ENCODE assay signal across 14 mouse cellular contexts in genomic region chr1:132385711-132386110, GRCm38 (mm10). TPM values are rescaled to one million over a fixed set of nuclear protein-coding genes. Genes with fewer than 3 reads are reported as not detected.
DNase-seq lines count a peak whose midpoint lies in the region; ATAC-seq and TF ChIP-seq lines count a peak whose summit lies in the region.
"Had no signal": no experiment of that assay in that cellular context is flagged by ENCODE, and none has a peak within 500 bp of the region (broad histone marks: within the 10 kb centered on the region; RNA-seq: fewer than 3 reads in every experiment).

No protein-coding gene starts in this region.

- no peak overlapping the region for H3K4me2 ChIP-seq in midbrain, embryonic 12.5 days (replicated peaks)
- H3K4me2 ChIP-seq in midbrain, postnatal 0 days (ENCODE audit: low read depth, low read length, poor library complexity, severe bottlenecking) = no peak overlapping the region
- H3K4me2 ChIP-seq in hindbrain, embryonic 16.5 days (ENCODE audit: low read length) = peak overlapping the region; percentile 30; the same call in 1 of the 2 replicates

- H3K36me3 ChIP-seq in erythroblast, embryonic 14.5 days (ENCODE audit: control insufficient read depth) = peaks cover 91% of the 10 kb centered on the region
- H3K36me3 ChIP-seq in midbrain, embryonic 12.5 days = peaks cover 7% of the 10 kb centered on the region
- no peaks in the 10 kb centered on the region for H3K36me3 ChIP-seq in midbrain, postnatal 0 days (ENCODE audit: insufficient read depth, low read length)
- H3K36me3 ChIP-seq in hindbrain, embryonic 16.5 days (ENCODE audit: control insufficient read depth, insufficient read depth, low read length) = no peaks in the 10 kb centered on the region

- no peak for TF ChIP-seq POLR2A in olfactory bulb, adult 2 months (IDR thresholded peaks at IDR 0.05; ENCODE audit: insufficient read depth, low read depth, low read length)

- H3K4me3 ChIP-seq in erythroblast, embryonic 14.5 days (replicated peaks) = peak overlapping the region; percentile 89
- no peak overlapping the region for H3K4me3 ChIP-seq in midbrain, embryonic 12.5 days
- no peak overlapping the region for H3K4me3 ChIP-seq in midbrain, postnatal 0 days (ENCODE audit: low read depth, low read length)
- no peak overlapping the region for H3K4me3 ChIP-seq in hindbrain, embryonic 16.5 days (ENCODE audit: low read length)
- H3K4me3 ChIP-seq in olfactory bulb, adult 2 months (ENCODE audit: insufficient read depth, low read depth, low read length) = no peak overlapping the region

- DNase-seq in midbrain, postnatal 0 days (ENCODE audit: low spot score) = no peak
- no peak for DNase-seq in adrenal gland, postnatal 4 days (ENCODE audit: low spot score in 2 of 2)
- DNase-seq in embryo, embryonic 10.5 days (ENCODE audit: low spot score) = no peak
- DNase-seq: gastrocnemius, postnatal 25 days; heart, postnatal 14 days; kidney, adult 8-10 months; left cerebral cortex, postnatal 4 days; lung, postnatal 14 days had no signal

- H3K9me3 ChIP-seq in erythroblast, embryonic 14.5 days (ENCODE audit: control insufficient read depth, low read length) = no peaks in the 10 kb centered on the region
- H3K9me3 ChIP-seq in midbrain, embryonic 12.5 days = no peaks in the 10 kb centered on the region
- H3K9me3 ChIP-seq in midbrain, postnatal 0 days (ENCODE audit: low read length) = no peaks in the 10 kb centered on the region
- H3K9me3 ChIP-seq in hindbrain, embryonic 16.5 days (ENCODE audit: control insufficient read depth, low read length) = no peaks in the 10 kb centered on the region

- TF ChIP-seq CTCF in midbrain, postnatal 0 days (IDR thresholded peaks at IDR 0.05) = no peak
- TF ChIP-seq CTCF in olfactory bulb, adult 2 months (IDR thresholded peaks at IDR 0.05; ENCODE audit: insufficient read depth, low read depth, low read length) = no peak

- peak overlapping the region; percentile 46; the same call in 1 of the 2 replicates for H3K27ac ChIP-seq in midbrain, embryonic 12.5 days (replicated peaks)
- H3K27ac ChIP-seq in midbrain, postnatal 0 days (ENCODE audit: low read depth, low read length) = no peak overlapping the region
- H3K27ac ChIP-seq in hindbrain, embryonic 16.5 days (ENCODE audit: low read depth, low read length) = peak overlapping the region; percentile 45
- H3K27ac ChIP-seq in olfactory bulb, adult 2 months (ENCODE audit: insufficient read depth, low read depth, low read length) = peak overlapping the region; percentile 88

- H3K27me3 ChIP-seq in erythroblast, embryonic 14.5 days (ENCODE audit: control insufficient read depth) = peaks cover 2% of the 10 kb centered on the region; the same call in 1 of the 2 replicates
- no peaks in the 10 kb centered on the region for H3K27me3 ChIP-seq in midbrain, embryonic 12.5 days
- H3K27me3 ChIP-seq in midbrain, postnatal 0 days (ENCODE audit: insufficient read depth, low read length) = no peaks in the 10 kb centered on the region
- H3K27me3 ChIP-seq in hindbrain, embryonic 16.5 days (replicated peaks; ENCODE audit: control insufficient read depth, insufficient read depth, low read length) = no peaks in the 10 kb centered on the region

- peaks cover 88% of the 10 kb centered on the region for H3K4me1 ChIP-seq in erythroblast, embryonic 14.5 days (ENCODE audit: control insufficient read depth)
- H3K4me1 ChIP-seq in midbrain, embryonic 12.5 days = peaks cover 69% of the 10 kb centered on the region
- H3K4me1 ChIP-seq in midbrain, postnatal 0 days (ENCODE audit: insufficient read depth, low read length) = peaks cover 33% of the 10 kb centered on the region
- H3K4me1 ChIP-seq in hindbrain, embryonic 16.5 days (ENCODE audit: control insufficient read depth, insufficient read depth, low read depth, low read length) = peaks cover 55% of the 10 kb centered on the region
- peaks cover 45% of the 10 kb centered on the region for H3K4me1 ChIP-seq in olfactory bulb, adult 2 months (ENCODE audit: control insufficient read depth, insufficient read depth, low read length)

- no peak overlapping the region for H3K9ac ChIP-seq in midbrain, embryonic 12.5 days (replicated peaks)
- H3K9ac ChIP-seq in midbrain, postnatal 0 days (replicated peaks; ENCODE audit: low read length, poor library complexity, severe bottlenecking) = no peak overlapping the region
- no peak overlapping the region for H3K9ac ChIP-seq in hindbrain, embryonic 16.5 days (ENCODE audit: low read depth, low read length)

- no peak for ATAC-seq in erythroblast, adult 5-6 weeks (replicated peaks; ENCODE audit: low FRiP score, poor library complexity, severe bottlenecking)
- ATAC-seq in midbrain, embryonic 12.5 days (ENCODE audit: low FRiP score, low read depth) = no peak
- ATAC-seq in midbrain, postnatal 0 days (ENCODE audit: low FRiP score) = no peak
- ATAC-seq in hindbrain, embryonic 16.5 days = no peak
- ATAC-seq: forebrain, embryonic 16.5 days had no signal

- WGBS in midbrain, embryonic 12.5 days = 90% methylated on average over 4 of the region's 4 CpGs
- 77% methylated on average over 4 of the region's 4 CpGs for WGBS in midbrain, postnatal 0 days
- 50% methylated on average over 4 of the region's 4 CpGs for WGBS in hindbrain, embryonic 16.5 days
- 49% methylated on average over 4 of the region's 4 CpGs for WGBS in olfactory bulb, adult 2 months

RNA-seq across cellular contexts. Expression of gene Tmcc2, which starts 5.4 kb away (rescaled TPM):
- polyA plus RNA-seq in erythroblast, embryonic 14.5 days (2012) = 409 and 495 TPM in 2 replicates
- total RNA-seq in erythroblast, adult 5-6 weeks (2015; ENCODE audit: low replicate concordance) = 2,859 and 3,164 TPM in 2 replicates
- total RNA-seq in erythroblast, adult 5-6 weeks (2017; ENCODE audit: low replicate concordance) = 5,593 and 6,096 TPM in 2 replicates
- polyA plus RNA-seq in midbrain, embryonic 12.5 days (2016; fragmentation: Nextera tagmentation; extraction: Ambion mirVana) = 35.4 and 36.8 TPM in 2 replicates
- 115 and 152 TPM in 2 replicates for total RNA-seq in midbrain, postnatal 0 days (2014; rRNA removed)
- polyA plus RNA-seq in midbrain, postnatal 0 days (2015; fragmentation: Nextera tagmentation; extraction: Ambion mirVana) = 35.4 and 36.3 TPM in 2 replicates
- polyA plus RNA-seq in hindbrain, embryonic 16.5 days (2015; fragmentation: Nextera tagmentation; extraction: Ambion mirVana) = 26.6 and 35.5 TPM in 2 replicates
- polyA plus RNA-seq in olfactory bulb, adult 2 months (2012; ENCODE audit: insufficient read depth, insufficient read length, low replicate concordance, missing spikeins) = not detected in 2 replicates
- total RNA-seq in adrenal gland, postnatal 4 days (2021) = 10 to 100 TPM; 32.8 to 50.6 TPM

RNA-seq across cellular contexts. Expression of gene Dstyk, which starts 31.6 kb away (rescaled TPM):
- 0.07 and 0.09 TPM in 2 replicates for polyA plus RNA-seq in erythroblast, embryonic 14.5 days (2012)
- total RNA-seq in erythroblast, adult 5-6 weeks (2015; ENCODE audit: low replicate concordance) = 36.8 and 37.3 TPM in 2 replicates
- total RNA-seq in erythroblast, adult 5-6 weeks (2017; ENCODE audit: low replicate concordance) = 46.4 and 59.1 TPM in 2 replicates
- polyA plus RNA-seq in midbrain, embryonic 12.5 days (2016; fragmentation: Nextera tagmentation; extraction: Ambion mirVana) = 17.6 and 17.9 TPM in 2 replicates
- total RNA-seq in midbrain, postnatal 0 days (2014; rRNA removed) = 14.6 and 21.2 TPM in 2 replicates
- polyA plus RNA-seq in midbrain, postnatal 0 days (2015; fragmentation: Nextera tagmentation; extraction: Ambion mirVana) = 5.4 and 5.6 TPM in 2 replicates
- 7.9 and 9.7 TPM in 2 replicates for polyA plus RNA-seq in hindbrain, embryonic 16.5 days (2015; fragmentation: Nextera tagmentation; extraction: Ambion mirVana)
- polyA plus RNA-seq in olfactory bulb, adult 2 months (2012; ENCODE audit: insufficient read depth, insufficient read length, low replicate concordance, missing spikeins) = not detected in 2 replicates
- 10 to 100 TPM; 28.3 to 29.0 TPM for total RNA-seq in adrenal gland, postnatal 4 days (2021)
